Mouse (Mus musculus) A20 (cell line): ENCODE measurements around the gene Muc4.

ENCODE experiments used
- DNase-seq: peaks from one replicate; pipeline ENCODE4 v3.0.0-alpha.2; 2011; ENCODE audit warnings: low read depth, low spot score

Muc4 gene

DNA sequence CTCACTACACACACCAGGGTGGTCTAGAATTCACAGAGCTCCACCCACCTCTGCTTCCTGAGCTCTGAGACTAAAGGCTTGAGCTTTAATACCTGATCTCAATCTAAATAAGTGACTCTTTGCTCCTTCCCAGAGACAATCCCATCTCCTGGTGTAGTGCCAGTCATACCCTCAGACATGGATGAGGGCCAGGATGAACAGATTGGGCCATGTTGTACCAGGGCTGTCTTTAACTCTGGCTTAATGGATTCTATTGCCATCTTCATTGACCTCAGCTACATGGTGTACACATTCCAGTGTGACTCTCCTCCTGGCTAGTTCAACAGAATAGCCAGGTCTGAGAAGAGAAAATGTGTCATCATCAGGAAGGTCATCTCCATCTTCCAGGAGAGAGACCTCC is 9.2 kb upstream of the Muc4 start:
- DNase-seq: no peak

DNA sequence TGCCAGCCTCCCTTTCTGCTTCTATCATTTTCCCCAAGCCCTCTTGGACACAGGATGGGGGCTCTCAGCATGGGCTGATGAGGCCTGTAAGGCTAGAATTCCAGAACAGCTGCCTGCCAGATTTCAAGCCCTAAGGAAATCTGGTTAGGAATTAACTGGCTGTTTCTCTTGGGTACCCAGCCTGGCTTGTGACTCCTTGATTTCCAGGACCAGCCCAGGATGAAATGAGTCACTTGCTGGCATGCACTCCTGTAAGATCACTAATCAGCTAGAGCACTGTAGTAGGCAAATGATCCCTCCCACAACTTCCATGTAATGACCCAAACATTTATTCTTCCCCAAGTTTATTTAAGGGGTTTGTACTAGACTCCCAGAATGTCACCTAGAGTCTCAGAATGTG is 7.4 kb upstream of the Muc4 start:
- no peak for DNase-seq

DNA sequence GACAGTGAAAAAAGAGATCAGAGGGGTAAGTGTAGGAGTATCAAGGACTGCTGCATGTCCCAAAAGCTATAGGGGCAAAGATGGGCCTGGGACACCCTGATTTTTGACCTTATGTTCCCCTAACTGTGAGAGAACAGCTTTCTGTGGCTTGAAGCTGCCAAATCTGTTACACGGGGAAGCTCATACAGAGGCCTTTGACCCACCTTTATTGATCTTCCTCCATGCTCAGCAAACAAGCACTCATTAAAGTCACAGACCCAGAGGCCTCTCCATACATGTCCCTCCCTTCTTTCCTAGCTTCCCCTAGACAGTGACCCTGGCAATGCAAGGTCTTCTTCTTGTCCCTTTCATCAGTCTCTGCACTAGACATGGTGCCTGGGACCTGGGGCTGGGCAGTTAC is 7.0 kb upstream of the Muc4 start:
- no peak for DNase-seq

DNA sequence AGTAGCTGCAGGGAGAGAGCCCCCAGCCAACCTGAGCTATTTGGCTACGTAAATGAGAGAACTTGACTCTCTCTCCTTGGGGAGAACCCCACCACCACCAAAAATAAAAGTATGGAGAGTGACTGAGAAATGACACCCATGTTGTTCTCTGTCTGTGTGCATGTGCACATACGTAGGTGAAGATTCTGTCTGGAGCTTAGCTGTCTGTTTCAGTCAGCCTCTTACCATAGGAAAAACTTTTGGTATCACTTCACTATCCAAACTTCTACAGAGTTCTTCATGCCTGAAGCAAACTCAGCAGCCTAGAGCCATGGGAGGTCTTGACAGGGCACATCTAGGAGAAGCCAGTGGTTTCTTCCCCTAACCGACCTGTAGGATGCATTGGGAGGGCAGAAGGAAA is 2.5 kb upstream of the Muc4 start:
- DNase-seq: no peak

DNA sequence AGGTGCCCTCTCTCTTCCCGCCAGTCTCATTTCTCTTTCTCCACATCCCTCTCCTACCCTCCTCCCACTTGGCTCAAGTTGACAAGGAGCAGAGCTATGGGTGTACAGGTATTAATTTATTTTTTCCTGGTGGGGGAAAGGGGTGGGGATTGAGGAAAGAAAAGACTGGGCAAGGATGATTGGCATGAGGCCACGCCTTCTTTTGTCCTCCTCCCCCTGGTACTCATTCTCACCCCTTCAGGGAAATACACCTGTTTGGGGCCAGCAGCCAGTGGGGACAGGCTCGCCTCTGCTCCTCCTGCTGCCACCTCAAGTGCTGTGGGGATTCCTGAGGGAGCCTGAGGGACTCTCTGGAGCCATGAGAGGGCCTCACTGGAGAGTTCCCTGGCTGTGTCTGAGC is 336 bp downstream of the Muc4 start:
- DNase-seq: no peak

DNA sequence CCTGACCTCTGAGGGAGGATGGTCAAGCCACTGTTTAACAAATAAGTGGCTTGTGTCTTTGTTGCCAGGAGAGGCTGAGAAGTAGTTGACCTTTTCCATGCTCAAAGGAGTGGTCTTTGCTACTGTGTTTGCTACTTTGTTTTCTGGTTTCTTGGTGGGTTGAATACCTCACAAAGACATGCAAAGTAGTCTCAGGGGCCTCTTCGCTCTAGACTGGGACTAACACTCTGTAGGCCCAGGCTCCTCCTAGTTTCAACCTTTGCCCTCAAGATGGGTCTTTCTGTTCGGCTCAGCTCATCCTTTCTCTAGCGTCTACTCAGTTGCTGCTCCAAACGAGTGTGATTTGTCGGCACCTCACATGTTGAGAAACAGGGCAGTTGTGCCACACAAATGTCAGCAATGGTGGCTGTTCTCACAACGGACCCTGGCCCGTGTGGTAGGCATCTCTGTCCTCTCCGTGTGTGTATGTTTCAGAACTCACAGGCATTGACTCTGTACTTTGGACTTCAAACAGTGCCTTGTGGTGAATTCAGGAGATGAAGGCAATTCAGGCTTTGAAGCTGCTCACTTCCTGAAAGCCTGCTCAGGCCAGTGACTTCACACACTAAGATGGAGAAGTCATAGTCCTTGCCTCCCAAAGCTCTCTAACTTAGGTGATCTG is 4.4 kb downstream of the Muc4 start:
- no peak for DNase-seq

DNA sequence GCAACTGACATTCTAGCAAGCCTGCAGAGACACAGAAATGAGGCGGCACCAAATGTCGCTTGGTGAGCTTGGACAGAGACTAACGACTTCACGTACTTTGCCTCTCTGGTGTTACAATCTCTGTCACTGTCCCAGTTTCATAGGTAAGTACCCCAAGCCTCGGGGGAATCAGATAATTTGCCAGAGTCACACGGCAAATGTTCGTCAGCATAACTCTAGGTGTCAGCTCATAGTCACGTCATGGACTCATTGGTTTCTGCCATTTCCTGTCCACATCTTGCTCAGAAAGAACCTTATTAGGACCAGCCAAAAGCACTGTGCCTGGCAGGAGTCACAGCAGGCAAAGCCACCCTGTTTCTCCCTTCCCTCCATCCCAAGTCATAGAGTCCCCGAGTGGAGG is 5.7 kb downstream of the Muc4 start:
- DNase-seq: no peak

DNA sequence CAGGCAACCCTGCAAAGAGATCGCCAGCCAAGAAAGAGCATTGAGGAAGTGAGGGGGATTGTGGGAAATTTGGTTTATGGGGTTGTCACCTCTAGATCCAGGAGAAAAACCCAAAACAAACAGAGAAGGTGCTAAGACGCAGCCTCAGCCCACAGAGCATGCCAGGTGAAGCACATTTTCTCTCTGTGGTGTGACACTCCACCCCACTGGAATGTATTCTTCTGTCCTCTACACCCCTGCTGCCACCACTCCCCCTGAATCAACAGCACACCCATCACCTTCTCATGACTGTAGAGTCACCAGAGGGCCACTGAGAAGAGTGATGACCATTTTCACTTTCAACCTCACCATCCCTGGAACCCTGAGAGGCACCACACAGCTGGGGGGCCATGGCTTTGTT is 7.0 kb downstream of the Muc4 start:
- no peak for DNase-seq

DNA sequence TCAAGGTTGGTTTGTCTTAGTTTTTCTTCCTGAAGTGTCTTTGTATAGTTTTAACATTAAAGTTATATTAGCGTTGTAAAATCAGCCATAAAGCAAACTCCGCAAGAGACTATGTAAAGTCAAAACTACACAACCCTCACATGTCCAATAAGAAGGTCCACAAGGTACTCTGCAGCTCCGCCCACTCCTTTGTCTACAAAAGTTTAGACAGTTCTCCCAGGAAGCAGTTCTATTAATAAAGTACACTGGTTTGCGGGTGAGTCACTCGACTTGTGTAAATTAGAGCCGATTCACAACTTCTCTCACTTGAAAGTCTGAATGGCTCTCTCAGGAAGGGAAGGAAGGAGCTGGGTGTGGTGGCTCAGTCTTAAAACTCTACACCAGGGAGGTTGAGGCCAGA is 10.2 kb downstream of the Muc4 start:
- DNase-seq: no peak

DNA sequence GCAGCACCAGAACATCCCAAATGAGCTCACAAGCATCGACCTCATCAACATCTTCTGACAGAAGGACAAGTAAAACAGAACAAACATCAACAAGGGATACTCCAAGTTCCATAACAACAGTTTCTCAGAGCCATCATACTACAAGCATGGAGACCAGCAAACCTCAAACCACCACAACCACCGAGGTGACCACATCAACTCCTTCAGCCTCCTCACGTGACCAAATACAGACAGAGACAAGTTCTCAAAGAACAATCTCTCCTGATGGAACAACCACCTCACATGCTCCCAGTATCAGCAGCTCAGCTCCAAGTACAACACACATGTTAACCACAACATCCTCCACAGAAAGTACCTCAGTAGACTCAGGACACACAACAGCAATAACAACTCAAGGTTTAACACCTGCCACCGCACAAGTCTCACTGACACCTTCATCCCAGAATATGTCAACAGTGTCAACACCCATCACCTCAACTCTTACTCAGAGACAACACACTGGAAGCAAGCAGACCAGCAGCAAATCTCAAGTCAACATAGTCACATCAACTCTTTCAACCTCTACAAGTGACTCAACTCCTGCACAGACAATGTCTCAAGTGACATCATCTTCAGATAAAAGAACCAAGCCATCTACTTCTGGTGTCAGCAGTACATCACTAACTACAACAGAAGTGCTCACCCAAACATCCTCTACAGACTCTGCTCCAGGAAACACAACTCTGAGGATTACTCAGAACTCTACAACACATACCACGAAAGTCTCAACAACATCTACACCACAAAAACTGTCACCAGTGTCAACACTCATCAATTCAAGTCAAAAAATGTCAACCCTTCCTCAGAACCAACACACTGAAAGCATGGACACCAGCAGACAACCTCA is 14.8 kb downstream of the Muc4 start:
- DNase-seq: no peak

DNA sequence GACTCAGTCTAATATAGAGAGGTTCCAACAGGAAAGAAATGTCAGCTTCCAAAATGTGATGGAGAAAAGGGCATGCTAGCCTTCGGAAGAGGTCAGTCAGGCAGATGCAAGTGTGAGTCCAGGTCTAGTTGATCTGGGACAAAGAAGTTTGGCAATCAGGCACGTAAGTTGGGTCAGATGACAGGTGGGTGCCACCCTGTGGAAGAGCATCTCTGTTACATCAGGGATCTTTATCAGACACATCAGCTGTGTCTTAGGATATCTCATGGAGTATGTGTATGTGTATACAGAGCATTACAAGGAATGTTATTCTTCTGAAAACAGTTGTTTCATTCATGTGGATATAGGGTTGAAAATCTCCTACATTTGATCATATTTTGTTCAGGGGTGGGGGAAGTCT is 28.9 kb downstream of the Muc4 start:
- DNase-seq: no peak

DNA sequence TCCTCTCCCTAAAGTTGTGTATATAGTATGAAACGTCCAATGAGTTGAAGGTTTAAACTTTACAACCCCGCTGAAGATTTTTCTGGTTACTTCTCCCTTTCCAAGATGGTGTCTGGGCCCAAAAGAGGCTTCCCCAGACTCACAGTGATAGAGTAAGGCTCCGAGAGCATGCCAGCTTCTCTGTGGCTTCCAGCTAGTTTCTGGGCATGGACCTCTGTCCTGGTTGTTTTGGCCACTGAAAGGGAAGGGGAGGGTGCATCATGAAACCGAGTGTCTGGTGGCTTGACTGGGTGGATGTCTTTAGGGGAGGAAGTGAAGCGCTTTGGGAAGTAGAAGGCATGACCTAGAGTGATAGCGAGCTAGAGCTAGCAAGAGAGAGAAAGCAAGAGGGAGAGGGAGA is 29.3 kb downstream of the Muc4 start:
- DNase-seq: no peak

DNA sequence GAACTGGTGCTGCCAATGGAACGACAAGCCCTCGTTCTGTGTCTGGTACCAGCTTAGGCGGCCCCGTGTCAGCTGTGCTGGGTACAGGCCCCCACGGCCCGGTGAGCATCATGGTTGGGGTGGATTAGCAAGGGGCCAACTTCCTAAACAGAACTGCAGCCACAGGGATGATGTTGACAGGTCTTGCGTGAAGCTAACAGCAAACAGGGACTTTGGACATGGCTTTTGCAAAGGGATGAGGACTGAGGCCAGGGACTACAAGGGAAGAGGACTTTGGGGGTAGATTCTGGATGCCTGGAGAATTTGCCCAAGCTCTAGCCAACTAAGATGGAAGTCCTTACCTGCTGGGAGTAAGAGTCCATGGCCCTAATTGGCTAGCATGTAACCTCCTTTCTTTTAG is 31.2 kb downstream of the Muc4 start:
- DNase-seq: no peak

DNA sequence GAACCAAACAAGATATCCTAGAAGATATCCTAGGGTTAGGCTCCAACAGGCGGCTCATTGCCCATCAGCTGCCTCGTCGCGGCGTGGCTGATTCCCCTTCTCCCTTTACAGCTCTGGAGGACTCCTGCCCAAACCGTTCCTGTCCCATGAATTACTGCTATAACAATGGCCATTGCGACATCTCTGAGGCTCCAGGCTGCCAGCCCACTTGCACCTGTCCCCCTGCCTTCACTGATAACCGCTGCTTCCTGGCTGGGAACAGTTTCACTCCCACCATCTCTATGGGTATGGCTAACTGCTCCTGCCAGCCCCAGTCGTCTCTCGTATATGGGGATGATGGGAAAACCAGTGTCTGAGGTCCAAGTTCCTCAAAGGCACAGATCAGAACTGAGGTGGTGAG is 41.0 kb downstream of the Muc4 start:
- no peak for DNase-seq

DNA sequence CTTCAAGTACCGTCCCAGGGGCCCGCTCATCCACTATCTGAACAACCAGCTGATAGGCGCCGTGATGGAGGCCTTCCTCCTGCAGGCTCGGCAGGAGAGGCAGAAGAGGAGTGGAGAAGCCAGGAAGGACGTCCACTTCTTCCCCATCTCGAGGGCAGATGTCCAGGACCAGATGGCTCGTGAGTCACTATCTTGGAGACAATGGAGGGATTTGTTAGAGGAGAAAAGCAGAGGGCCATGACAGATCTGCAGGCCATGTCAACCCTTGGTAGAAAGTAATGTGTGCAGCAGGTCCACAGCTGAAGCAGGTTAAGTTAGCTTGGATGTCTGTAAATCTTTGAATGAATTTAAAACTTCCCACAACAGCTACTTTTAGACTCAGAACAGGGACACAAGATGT is 43.3 kb downstream of the Muc4 start:
- DNase-seq: no peak

DNA sequence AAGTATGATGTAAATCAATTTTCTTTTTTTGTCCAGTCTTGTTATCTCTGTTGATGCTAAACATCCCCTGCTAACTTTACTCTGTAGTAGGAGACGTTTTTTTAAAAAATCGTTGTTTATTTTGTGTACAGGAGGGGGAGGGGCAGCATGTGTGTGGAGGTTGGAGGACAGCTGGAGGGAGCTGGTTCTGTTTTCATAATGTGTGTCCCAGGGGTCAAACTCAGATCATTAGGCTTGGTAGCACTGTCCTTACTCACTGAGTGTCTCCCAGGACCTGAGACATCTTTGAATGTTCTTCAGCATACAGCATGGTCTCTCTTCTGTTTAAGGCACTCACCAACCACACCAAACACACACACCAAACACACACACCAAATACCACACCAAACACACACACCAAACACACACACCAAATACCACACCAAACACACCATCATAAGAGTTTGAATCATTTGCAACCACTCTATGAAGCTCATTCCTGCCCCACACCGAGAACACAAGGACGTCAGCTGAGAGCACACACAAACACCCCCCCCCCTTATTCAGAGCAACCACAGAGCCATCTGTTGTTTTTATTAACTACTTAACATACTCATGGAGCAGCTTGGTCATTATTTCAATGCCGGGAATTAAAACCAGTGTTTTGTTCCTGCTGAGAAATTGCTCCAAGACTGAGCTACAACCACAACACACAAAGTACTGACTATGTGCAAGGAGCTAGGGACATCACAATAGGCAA is 47.8 kb downstream of the Muc4 start:
- peak; percentile 29 for DNase-seq

DNA sequence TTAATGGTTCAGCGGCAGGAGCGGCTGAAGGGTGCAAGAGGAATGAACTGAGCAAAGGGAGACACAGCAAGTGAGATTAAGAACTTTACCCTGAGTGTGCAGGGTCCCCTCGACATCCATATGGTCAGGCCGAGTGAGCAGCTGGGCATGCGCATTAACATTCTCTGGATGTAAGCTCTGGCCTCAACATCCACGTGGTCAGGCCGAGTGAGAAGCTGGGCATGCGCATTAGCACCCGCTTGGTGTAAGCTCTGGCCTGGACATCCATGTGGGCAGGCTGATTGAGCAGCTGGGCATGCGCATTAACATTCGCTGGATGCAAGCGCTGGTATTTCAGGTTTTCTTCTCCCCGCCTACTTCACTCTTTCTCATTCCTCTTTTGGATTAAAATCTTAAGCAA is 49.2 kb downstream of the Muc4 start:
- no peak for DNase-seq

DNA sequence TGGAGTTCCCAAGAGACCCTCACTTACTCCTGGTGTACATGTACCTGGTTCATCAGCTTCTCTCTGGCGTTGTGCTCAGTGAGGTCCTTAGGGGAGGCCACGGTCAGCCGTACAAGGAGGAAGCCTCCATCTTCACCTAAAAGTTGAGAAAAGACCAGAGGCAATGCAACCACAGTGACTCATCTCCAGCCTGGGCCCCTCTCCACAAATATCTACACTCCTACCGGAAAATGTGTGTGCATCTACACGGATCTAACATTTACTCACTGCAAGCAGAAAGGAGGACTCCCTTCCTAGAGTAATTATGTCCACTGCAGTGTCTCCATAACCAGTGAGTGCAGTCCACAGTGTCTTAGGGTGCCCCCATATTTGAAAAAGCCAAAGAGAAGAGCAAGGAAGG is 54.4 kb downstream of the Muc4 start:
- no peak for DNase-seq

DNA sequence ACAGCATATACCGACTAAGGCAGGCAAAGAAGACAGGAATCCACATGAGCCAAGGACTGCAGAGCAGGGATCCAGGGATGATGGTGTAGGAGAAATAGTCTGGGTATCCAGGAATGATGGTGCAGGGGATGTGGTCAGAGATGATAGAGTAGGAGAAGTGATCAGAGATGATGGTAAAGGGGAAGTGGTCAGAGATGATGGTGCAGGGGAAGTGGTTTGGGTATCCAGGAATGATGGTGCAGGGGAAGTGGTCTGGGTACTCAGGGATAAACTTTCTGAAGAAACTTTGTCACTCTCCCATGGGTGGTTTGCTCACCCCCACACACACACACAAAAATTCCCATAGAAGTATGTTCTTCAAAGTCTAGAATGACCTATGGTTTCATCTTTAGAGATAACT is 59.5 kb downstream of the Muc4 start:
- DNase-seq: no peak

DNA sequence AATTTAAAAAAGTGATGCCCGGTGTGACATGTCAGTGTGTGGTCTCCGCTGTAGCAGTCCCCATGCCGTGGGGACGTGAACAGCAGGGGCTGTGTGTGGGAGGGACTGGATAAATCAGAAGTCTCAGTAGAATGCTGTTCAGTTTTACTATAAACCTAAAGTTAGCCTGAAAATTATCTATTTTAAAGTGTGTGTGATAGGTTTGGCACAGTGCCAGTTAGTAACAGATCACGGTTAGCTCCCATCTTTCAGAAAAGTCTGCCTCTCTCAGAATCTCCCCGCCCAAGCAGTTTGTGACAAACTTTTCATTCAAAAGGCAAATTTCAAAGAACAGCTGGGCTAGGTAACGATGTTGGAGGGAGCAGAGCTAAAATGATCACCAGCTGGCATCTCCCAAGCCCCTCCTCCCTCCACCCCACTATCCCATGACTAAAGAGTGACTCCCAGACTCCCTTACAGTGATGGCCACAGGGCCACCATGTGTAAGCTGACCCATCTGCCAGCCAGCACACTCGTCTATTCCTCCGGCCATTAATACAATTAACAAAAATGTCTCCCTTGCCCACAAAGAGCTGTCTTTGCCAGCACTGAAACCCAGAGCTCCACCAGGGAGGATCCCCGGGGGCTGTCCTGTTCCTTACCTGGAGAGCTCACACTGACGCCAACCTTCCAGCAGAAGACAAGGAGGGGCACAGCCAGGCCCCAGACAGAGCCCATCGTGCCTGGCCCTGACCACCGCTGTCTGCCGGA is 61.2 kb downstream of the Muc4 start:
- DNase-seq: no peak

DNA sequence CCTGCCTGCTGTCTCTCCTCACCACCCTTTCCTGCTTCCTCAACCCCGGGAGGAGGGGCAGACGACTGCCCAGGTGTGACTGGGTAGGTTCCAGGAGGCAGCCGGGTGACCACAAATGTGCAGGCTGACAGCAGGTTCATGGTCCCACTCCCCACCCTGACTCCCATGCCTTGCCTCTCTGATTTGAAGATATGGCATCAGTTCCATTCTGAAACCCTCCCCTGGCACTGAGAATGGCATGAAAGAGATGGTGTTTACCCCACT is 61.7 kb downstream of the Muc4 start, which contains the start of gene Muc20:
Gene Muc20 (minus strand): TSS at position 10 of the 264 bp plus-strand sequence.
- DNase-seq: no peak

DNA sequence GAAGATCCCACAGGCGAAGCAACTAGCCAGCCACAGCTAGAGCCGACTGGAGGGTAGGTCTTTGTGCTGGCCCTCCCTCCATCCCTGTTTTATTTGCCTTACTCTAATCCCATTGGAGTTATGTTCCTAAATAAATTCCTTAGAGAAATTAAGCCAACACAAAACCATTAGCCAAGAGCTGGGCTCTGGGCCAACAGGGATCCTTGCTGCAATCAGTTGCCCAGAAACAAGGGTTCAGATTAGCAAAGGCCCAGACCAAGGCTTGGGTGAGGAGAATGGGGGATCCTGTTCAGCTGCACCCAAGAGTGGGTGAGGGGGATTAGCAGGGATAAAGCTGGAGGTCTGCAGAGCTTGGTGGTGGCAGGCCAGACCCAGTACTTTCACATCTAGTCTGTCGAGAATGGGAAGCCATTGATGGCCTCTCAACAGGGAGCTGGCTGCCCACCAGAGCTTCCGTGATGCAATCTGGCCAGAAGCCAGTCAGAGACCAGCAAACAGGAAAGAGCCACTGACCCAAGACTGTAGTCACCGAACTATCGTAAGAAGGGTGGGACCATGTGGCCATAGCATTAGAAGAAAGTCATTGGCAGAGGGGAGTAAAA is 67.7 kb downstream of the Muc4 start:
- DNase-seq: no peak
